Mouse (Mus musculus): ENCODE measurements around the gene Gucy2c. TPM values are rescaled to one million over a fixed set of nuclear protein-coding genes. Genes with fewer than 3 reads are reported as not detected.

Gene Gucy2c
- polyA plus RNA-seq, 1 experiment = 0.31 TPM

- Histone ChIP-seq H3K27ac (ENCODE audit: control insufficient read depth, insufficient read depth, low read length) (no peak overlapping the region), H3K4me1 (replicated peaks; ENCODE audit: control insufficient read depth, insufficient read depth, low read length) (peaks cover 14% of the 10 kb centered on the region), H3K36me3 (ENCODE audit: control insufficient read depth, insufficient read depth, low read length) (peaks cover 18% of the 10 kb centered on the region), H3K4me3 (ENCODE audit: control insufficient read depth, insufficient read depth, low read length) (peak overlapping the region; percentile 42), H3K27me3 (ENCODE audit: control insufficient read depth, insufficient read depth, low read length) (no peaks in the 10 kb centered on the region)
- DNase-seq = no peak
- TF ChIP-seq CTCF (IDR thresholded peaks at IDR 0.05; ENCODE audit: borderline replicate concordance, control insufficient read depth, extremely low read depth, insufficient read depth, low read length, poor library complexity) (no peak), POLR2A (IDR thresholded peaks at IDR 0.05; ENCODE audit: control insufficient read depth, extremely low read depth, insufficient read depth, low read length, poor library complexity) (no peak)
- 52% methylated on average over 13 of the region's 13 CpGs for WGBS
Observed at GRCm38 (mm10) chr6:136809673-136810072, 28.1 kb upstream of the Gucy2c start.

GRCm38 (mm10) chr6:136809077-136809476 lies 27.5 kb upstream of the Gucy2c start:
- H3K36me3 ChIP-seq (ENCODE audit: control insufficient read depth, insufficient read depth, low read length) = peaks cover 12% of the 10 kb centered on the region
- H3K27ac ChIP-seq (ENCODE audit: control insufficient read depth, insufficient read depth, low read length) = no peak overlapping the region
- under 1% methylated on average over 14 of the region's 14 CpGs for WGBS
- H3K4me3 ChIP-seq (ENCODE audit: control insufficient read depth, insufficient read depth, low read length) = peak overlapping the region; percentile 50
- peaks cover 14% of the 10 kb centered on the region for H3K4me1 ChIP-seq (replicated peaks; ENCODE audit: control insufficient read depth, insufficient read depth, low read length)
- DNase-seq = peak; percentile 37
- no peaks in the 10 kb centered on the region for H3K27me3 ChIP-seq (ENCODE audit: control insufficient read depth, insufficient read depth, low read length)
- no peak for TF ChIP-seq CTCF (IDR thresholded peaks at IDR 0.05; ENCODE audit: borderline replicate concordance, control insufficient read depth, extremely low read depth, insufficient read depth, low read length, poor library complexity)
- TF ChIP-seq POLR2A (IDR thresholded peaks at IDR 0.05; ENCODE audit: control insufficient read depth, extremely low read depth, insufficient read depth, low read length, poor library complexity) = no peak

- TF ChIP-seq POLR2A (IDR thresholded peaks at IDR 0.05; ENCODE audit: control insufficient read depth, extremely low read depth, insufficient read depth, low read length, poor library complexity) (no peak), CTCF (IDR thresholded peaks at IDR 0.05; ENCODE audit: borderline replicate concordance, control insufficient read depth, extremely low read depth, insufficient read depth, low read length, poor library complexity) (no peak)
- under 1% methylated on average over 28 of the region's 28 CpGs for WGBS
- Histone ChIP-seq H3K4me1 (replicated peaks; ENCODE audit: control insufficient read depth, insufficient read depth, low read length) (peaks cover 14% of the 10 kb centered on the region), H3K4me3 (ENCODE audit: control insufficient read depth, insufficient read depth, low read length) (peak overlapping the region; percentile 50), H3K27me3 (ENCODE audit: control insufficient read depth, insufficient read depth, low read length) (no peaks in the 10 kb centered on the region), H3K36me3 (ENCODE audit: control insufficient read depth, insufficient read depth, low read length) (peaks cover 7% of the 10 kb centered on the region), H3K27ac (ENCODE audit: control insufficient read depth, insufficient read depth, low read length) (peak overlapping the region; percentile 12; the same call in 1 of the 2 replicates)
- peak; percentile 42 for DNase-seq
Observed at GRCm38 (mm10) chr6:136808631-136809046, 27.1 kb upstream of the Gucy2c start.

GRCm38 (mm10) chr6:136808014-136808417 lies 26.5 kb upstream of the Gucy2c start, which contains the start of gene H2afj:
Gene H2afj, plus strand, starts transcription at chr6:136808244.
- TF ChIP-seq POLR2A (IDR thresholded peaks at IDR 0.05; ENCODE audit: control insufficient read depth, extremely low read depth, insufficient read depth, low read length, poor library complexity) (peak; percentile 80), CTCF (IDR thresholded peaks at IDR 0.05; ENCODE audit: borderline replicate concordance, control insufficient read depth, extremely low read depth, insufficient read depth, low read length, poor library complexity) (peak; percentile 47; the same call in 1 of the 2 replicates)
- under 1% methylated on average over 34 of the region's 34 CpGs for WGBS
- Histone ChIP-seq H3K4me1 (replicated peaks; ENCODE audit: control insufficient read depth, insufficient read depth, low read length) (peaks cover 14% of the 10 kb centered on the region), H3K27me3 (ENCODE audit: control insufficient read depth, insufficient read depth, low read length) (no peaks in the 10 kb centered on the region), H3K27ac (ENCODE audit: control insufficient read depth, insufficient read depth, low read length) (peak within 1 kb of the TSS; percentile 32; the same call in 1 of the 2 replicates), H3K4me3 (ENCODE audit: control insufficient read depth, insufficient read depth, low read length) (peak within 1 kb of the TSS; percentile 50), H3K36me3 (ENCODE audit: control insufficient read depth, insufficient read depth, low read length) (peaks cover 2% of the 10 kb centered on the region)
- DNase-seq = peak; percentile 99

GRCm38 (mm10) chr6:136807395-136808013 lies 25.9 kb upstream of the Gucy2c start:
- H3K27ac ChIP-seq (ENCODE audit: control insufficient read depth, insufficient read depth, low read length) = peak overlapping the region; percentile 32; the same call in 1 of the 2 replicates
- H3K4me1 ChIP-seq (replicated peaks; ENCODE audit: control insufficient read depth, insufficient read depth, low read length) = peaks cover 14% of the 10 kb centered on the region
- 61% methylated on average over 18 of the region's 18 CpGs for WGBS
- no peak overlapping the region for H3K4me3 ChIP-seq (ENCODE audit: control insufficient read depth, insufficient read depth, low read length)
- H3K27me3 ChIP-seq (ENCODE audit: control insufficient read depth, insufficient read depth, low read length) = no peaks in the 10 kb centered on the region
- DNase-seq = no peak
- H3K36me3 ChIP-seq (ENCODE audit: control insufficient read depth, insufficient read depth, low read length) = no peaks in the 10 kb centered on the region
- TF ChIP-seq POLR2A (IDR thresholded peaks at IDR 0.05; ENCODE audit: control insufficient read depth, extremely low read depth, insufficient read depth, low read length, poor library complexity) = no peak
- TF ChIP-seq CTCF (IDR thresholded peaks at IDR 0.05; ENCODE audit: borderline replicate concordance, control insufficient read depth, extremely low read depth, insufficient read depth, low read length, poor library complexity) = no peak

GRCm38 (mm10) chr6:136806819-136807218 lies 25.3 kb upstream of the Gucy2c start:
- DNase-seq = no peak
- Histone ChIP-seq H3K27me3 (ENCODE audit: control insufficient read depth, insufficient read depth, low read length) (no peaks in the 10 kb centered on the region), H3K36me3 (ENCODE audit: control insufficient read depth, insufficient read depth, low read length) (no peaks in the 10 kb centered on the region), H3K27ac (ENCODE audit: control insufficient read depth, insufficient read depth, low read length) (no peak overlapping the region), H3K4me1 (replicated peaks; ENCODE audit: control insufficient read depth, insufficient read depth, low read length) (peaks cover 14% of the 10 kb centered on the region), H3K4me3 (ENCODE audit: control insufficient read depth, insufficient read depth, low read length) (no peak overlapping the region)
- WGBS = 90% methylated on average over 5 of the region's 5 CpGs
- TF ChIP-seq POLR2A (IDR thresholded peaks at IDR 0.05; ENCODE audit: control insufficient read depth, extremely low read depth, insufficient read depth, low read length, poor library complexity) (no peak), CTCF (IDR thresholded peaks at IDR 0.05; ENCODE audit: borderline replicate concordance, control insufficient read depth, extremely low read depth, insufficient read depth, low read length, poor library complexity) (no peak)
